Mouse (Mus musculus) c-Kit-negative CD71-positive TER-119-positive erythroid progenitor cells, embryonic 14.5 days (primary cell): Measurements from ENCODE around the gene Mdm2.

Source experiments
- DNase-seq: peaks from one replicate; pipeline ENCODE4 v3.0.0-alpha.2; 2013; ENCODE audit warnings: low read depth, low spot score

Gene Mdm2

DNA sequence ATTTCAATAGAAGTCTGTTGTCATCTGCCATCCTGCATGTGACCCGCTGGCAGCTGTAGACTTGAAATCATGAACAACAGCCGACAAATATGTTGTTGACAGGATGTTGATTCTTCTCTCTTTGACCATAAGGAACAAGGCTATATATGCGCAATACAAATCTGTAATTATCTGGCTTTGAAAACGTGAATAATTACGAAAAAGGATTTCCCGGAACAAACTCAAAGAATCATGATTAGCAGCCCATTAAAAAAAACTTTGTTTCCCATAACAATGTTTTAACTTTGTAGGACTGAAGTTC is 53.9 kb downstream of the Mdm2 start:
- no peak for DNase-seq

DNA sequence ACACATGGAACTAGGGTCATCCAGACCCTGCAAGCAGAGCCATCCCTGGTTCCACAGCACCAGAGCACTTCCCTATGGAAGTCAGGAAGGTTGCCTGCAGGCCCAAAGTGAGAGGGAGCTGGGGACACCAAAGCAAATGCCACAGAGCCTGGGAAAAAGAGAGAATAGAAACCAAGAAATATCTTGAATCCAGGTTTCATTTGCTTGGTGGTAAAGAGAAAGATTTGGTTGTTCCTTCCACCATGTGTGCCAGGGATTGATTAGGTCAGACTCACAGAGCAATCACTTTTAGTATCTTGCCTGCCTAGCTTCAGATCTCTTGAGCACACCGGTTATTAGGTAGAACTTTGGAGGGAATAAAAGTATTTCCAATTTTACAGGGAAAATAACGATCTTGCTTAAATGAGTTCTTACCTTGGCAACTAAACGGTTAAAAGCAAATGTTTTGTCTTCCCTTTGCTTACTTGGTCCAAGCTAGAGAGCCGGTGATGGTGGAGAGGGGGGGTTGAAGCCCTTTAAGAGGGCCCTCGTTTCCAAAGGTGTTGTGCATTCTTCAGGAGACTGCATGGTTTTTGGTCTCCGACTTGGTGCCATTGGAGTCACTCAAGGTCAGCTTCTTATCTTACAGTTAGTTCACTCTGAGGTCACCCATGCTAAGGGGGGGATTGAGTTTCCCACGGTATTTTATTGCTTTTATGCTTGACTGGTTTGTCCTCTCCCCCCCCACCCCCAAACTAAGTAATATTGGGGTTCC is 54.5 kb downstream of the Mdm2 start:
- DNase-seq = no peak

DNA sequence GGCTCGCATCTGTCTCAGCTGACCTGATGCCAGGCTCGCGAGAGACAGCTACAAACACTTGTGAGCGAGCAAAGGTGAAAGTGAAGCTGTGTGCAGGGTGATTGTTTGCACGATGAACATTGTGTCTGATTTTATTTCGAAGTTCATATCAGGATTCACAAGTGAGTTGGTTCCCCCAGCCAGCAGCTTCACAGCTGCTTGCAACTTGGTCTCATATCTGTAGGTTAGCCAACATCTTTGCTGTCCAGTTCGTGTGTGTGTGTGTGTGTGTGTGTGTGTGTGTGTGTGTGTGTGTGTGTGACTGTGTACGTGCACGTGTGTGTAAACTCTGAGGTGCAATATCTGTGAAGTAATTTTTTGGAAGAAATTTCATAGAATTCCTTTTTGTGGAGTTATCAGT is 55.1 kb downstream of the Mdm2 start:
- no peak for DNase-seq

DNA sequence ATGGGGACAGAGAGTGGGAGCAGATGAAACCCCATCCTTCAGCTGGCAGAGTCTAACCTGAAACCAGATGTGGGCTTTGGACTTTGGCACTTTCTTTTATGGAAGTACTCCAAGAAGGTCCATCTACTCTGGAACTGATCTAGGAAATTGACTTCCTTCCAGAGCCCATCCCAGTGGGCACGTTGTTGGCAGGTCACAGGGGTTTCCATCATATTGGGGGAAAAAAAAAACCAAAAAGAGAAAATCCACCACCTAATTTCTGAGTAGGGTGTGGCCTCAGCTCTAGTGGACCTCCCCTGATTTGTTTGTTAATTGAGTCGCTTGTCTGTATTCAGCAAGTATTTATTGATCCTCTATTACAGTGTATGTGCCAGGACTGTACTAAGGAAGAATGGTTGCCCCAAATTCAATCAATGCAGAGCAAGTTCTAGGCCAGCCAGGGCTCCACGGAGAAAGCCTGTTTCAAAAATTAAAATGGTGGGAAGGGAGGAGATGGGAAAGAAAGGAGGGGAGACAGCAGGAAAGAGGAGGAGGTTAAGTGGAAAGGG is 55.9 kb downstream of the Mdm2 start:
- no peak for DNase-seq

DNA sequence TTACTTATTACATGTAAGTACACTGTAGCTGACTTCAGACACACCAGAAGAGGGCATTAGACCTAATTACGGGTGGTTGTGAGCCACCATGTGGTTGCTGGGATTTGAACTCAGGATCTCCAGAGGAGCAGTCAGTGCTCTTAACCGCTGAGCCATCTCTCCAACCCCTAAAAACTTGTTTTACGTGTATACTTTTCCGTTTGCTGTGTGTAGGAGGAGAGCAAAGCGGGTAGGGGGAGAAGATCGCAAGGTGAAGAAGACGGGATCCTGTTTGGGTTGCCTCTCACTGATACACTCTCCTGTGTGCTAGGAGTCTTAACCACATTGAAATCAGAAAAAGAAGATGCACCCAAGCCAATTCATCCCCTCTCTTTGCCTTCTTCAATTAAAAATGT is 56.8 kb downstream of the Mdm2 start:
- no peak for DNase-seq

DNA sequence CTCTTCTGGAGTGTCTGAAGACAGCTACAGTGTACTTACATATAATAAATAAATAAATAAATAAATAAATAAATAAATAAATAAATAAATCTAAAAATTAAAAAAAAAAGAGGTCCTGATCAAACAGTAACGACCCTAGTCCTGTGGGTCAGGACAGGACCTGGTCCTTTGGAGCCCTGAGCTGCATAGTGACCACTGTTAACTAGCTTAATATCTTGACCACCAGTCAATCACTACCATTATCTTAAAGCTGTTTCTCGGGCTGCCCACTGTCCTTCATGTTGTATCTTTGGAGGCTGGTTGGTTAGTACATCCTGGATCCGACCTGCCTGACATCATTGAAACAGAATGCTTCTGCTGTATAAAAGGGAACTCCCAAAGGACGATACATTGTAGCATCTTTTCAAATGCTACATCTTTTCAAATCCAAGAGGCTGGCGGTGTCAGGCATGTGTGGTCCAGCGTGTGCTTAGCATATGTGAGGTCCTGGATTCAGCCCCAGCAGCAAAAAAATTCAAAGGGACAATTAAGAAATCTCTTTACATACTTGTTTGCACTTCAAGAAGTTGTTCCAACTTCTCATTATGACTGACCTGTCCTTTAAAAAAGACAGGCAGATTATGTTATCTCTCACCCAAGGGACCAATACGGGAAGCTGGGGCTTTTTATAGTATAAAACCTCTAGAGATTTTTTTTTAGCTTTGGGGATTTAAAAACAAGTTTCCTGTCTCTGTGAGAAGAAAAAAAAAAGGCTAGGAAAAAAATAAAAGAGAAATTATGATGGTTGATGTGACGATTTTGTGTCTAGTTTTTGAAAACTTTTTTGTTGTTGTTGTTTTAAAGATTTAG is 57.4 kb downstream of the Mdm2 start:
- no peak for DNase-seq

DNA sequence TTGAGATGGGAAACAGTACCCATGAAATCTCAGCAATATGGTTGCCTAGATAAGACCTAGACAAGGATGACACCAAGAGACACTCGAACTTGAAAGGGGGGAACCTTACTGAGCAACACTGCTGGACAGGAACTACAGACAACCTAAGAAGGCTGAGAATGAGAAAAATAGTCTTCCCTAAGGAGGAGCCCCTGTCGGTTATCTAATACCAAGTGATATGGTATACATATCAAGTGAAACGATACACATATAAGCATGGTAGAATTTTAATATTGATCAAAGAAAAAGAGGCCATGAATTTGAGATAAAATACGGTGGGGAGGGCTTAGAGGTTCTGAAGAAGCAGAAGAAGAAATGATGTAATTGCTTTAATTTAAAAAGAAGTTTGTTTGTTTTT is 58.2 kb downstream of the Mdm2 start:
- DNase-seq = no peak

DNA sequence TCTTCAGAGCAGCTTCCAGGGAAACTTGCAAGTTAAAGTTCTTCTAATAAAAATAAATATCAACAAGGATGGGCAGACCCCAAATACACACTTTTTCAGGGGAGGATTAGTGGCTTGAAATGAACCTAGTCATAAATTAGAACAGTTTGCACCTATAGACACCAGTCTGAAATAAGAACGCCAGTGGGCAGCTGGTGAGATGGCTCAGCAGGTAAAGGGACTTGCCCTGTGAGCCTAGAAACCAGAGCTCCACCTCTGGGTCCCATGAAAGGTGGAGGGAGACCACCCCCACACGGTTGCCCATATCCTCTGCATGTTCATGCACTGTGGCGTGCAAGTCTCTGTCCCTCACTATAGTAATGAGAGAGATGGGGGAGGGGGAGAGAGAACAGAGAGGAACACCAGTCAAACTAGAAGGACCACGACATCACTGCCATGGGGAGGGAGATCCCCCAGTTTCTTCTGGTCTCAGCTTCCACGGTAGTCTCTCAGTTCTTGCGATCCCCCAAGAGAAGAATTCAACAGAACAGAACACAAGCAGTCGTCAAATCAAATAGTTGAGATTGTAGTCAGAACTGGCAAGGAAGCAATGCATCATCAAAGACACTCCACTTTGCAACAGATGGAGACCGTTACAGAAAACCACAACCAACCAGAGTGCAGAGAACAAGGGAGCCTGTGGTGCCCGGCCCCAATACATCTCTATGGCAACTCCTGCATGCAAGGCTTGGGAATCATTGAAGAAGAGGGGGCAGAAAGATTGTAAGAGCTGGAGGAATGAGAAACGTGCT is 58.8 kb downstream of the Mdm2 start:
- DNase-seq = no peak

DNA sequence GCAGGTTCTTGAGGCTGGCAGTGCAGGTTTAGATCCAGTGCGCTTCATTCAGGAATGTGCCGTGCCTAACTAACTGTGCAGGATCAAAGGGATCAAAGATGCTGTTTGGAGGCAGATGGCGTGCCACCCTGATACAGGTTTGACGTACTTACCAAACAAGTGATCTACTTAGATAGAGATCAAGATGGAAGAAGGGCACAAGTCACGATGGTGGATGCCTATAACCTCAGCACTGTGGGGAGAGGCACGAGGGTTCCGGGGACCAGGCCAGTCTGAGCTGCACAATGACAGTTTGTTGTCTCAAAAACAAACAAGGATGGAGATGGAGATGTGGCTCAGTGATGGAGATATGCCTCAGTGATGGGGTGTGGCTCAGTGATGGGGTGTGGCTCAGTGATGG is 59.8 kb downstream of the Mdm2 start:
- no peak for DNase-seq

DNA sequence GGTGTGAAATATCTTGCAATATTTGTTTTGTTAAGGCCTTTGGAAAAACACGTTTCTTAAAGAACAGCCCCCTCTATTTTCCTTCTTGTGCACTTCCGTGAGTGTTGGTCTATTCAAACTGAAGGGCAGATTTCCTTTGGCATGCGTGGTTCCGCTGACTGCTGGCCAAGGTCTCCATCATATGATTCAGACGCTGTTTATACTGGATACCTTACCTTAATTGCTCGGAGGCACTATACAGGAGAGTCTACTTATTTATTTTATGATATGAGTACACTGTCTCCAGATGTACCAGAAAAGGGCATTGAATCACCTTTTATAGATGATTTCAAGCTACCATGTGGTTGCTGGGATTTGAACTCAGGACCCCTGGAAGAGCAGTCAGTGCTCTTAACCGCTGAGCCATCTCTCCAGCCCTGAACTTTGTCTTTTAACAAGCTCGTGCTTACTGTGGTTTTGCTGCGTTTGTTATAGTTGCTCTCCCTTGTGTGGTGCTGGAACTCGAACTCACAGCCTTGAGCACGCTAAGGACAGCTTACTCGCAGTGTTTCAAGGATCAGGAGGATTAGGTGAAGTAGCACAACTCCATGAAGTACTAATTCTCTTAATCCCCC is 60.4 kb downstream of the Mdm2 start:
- no peak for DNase-seq

DNA sequence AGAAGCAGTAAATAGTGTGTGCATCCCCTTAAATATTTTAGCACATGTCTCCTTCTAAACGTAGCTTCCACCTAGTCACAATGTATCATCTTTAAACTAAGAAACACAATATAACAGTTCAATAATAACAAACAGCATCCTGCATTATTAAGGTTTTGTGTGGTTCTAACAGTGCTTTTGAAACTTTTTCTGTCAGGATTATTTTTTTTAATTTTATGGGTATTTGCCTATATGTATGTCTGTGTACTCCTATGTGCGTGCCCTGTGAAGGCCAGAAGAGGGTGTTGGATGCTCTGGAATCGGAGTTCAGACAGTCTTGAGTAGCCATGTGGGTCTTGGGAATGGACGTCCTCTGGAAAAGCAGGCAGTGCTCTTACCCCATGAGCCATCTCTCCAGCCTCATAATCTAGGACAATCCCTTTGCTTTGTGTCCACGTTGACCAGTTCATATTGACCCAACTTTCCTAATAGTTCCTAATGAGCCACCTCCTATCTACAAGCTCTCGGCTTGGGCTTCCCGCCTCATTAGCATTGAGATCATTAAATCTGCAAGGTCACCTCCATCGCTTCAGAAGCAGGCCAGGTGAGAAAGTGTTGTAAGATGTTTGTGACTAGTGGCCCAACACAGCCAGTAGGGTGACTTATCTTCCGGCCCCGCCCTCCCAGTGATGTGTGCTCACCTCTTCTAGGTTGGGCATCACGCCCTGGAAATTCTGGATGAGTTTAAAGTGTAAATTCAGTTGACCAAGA is 61.1 kb downstream of the Mdm2 start:
- DNase-seq = no peak

DNA sequence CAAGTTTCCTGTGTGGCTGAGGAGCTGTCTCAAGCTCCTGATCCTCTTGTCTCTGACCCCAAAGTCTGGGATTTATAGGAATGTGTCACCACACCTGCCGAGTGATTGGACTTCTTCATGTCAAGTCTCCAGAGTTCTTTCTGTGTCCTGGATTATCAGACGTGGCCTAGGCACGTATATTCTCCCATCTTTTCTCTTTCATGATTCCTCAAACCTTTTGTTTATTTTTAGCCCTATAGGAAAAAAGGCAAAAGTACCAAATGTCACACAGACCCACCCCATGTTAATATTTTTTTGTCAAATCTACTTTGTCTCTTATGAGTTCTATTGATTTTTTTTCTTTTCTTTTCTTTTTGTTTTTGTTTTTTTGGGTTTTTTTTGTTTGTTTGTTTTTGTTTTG is 61.9 kb downstream of the Mdm2 start:
- DNase-seq = no peak

DNA sequence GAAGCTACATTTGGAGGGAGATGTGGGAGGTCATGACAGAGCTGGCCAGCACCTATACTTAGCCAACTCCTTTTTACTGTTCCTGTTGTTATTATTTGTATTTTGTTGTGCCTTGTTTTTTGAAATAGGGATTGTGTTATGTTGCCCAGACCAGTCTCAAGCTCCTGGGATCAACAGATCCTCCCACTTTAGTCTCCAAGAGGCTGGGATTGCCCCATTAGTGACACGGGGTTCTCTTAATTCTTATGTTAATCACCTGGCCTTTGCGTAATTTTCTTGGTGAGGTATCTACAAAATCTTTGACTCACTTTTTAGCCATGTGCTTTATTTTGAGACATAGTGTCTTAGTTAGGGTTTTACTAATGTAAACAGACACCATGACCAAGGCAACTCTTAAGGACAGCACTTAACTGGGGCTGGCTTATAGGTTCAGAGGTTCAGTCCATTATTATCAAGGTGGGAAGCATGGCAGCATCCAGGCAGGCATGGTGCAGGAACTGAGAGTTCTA is 62.5 kb downstream of the Mdm2 start:
- DNase-seq = no peak

DNA sequence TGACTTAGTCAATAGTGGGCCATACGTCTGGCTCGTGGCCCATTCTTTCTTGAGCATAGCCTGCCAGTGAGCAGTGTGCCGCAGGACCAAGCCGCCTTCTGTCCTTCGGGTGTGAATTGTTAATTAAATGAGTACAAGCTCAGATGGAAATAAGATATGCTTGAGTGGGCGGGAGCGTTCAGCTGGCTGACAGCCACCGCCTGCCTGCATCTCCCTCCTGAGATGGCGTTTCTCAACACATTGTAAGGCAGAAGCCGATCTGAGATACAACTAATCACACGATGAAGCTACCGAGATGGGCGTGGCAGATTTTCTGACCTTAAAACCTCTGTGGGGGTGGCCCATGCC is 63.4 kb downstream of the Mdm2 start:
- no peak for DNase-seq

DNA sequence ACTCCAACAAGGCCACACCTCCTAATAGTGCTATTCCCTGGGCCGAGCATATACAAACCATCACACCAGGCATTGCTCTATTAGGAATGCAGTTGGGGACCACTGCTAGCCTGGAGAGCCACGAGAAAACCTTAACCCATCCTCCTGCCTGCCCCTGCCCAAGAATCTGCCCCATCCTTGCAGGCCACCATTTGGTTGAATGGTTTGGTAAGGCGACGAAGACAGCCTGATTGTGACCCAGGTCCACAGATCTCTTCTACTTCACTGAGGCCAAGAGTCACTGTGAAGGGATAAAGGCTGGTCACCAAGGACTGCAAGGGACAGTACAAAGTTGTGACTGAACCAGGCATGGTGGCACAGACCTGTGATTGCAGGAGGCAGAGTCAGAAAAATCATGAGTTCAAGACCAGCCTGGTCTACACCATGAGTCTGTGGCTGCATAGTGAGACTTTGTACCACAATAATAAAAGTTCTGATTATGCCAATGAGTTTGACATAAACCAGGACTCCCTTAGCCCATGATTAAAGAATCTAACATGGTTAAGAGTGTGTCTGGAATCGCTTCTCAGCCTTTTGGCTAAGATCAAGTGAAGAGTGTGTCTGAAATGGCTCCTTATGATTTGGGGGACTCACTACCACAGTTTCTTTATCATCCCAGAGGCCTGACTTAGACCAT is 63.9 kb downstream of the Mdm2 start:
- no peak for DNase-seq

DNA sequence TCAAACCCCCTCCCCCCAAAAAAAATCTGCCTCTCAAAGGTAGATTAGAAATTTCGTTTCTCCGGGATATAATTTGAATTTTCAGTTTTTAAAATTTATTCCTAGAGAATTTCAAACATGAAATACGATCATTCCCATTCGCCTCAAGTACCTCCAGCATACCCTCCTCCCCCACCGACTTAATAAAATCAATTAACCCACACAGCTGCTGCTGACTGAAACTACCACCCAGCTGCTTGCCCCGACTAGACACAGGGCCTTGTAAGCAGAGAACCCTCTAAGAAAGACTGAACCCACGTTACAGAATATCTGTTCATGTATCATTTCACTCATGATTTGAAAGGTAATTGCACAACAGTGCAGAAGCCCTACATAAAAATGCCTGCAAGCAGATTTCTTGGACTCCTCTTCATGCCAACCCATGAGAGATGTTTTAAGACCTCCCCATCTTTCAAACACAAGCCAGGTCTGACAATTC is 65.0 kb downstream of the Mdm2 start:
- no peak for DNase-seq

DNA sequence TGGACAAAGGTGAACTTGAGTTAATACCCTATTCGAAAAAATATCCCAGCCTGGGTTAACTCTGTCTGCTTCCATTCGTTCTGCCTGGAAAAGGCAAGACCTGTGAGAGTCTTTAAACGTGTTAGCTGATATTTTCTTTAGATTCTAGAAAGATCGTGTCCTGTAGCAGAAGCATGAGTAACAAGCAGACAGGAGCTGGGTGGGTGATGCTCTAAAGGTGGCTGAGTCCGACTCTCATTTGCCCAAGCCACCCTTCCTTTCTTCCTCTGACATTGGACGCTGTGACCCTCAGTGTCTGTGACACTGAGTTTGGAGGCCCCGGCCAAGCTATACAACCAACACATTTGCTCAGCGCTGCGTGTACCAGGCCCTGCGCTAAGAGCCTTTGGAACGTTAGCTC is 65.7 kb downstream of the Mdm2 start:
- no peak for DNase-seq

DNA sequence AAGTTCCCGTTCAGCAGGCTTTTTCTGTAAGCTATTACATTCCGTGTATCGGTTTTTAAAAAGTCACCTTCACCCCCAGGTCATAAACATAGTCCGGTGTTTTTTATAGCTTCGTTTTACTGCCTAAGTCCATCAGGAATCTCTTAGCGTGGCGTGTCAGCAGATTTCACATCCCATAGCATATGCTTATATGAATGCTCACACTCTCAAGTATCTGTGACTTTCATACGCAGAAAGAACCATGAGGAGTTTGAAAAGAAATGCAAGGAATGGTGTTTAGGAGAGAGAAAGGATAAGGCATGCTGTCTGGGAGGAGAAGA is 66.2 kb downstream of the Mdm2 start:
- DNase-seq = no peak

DNA sequence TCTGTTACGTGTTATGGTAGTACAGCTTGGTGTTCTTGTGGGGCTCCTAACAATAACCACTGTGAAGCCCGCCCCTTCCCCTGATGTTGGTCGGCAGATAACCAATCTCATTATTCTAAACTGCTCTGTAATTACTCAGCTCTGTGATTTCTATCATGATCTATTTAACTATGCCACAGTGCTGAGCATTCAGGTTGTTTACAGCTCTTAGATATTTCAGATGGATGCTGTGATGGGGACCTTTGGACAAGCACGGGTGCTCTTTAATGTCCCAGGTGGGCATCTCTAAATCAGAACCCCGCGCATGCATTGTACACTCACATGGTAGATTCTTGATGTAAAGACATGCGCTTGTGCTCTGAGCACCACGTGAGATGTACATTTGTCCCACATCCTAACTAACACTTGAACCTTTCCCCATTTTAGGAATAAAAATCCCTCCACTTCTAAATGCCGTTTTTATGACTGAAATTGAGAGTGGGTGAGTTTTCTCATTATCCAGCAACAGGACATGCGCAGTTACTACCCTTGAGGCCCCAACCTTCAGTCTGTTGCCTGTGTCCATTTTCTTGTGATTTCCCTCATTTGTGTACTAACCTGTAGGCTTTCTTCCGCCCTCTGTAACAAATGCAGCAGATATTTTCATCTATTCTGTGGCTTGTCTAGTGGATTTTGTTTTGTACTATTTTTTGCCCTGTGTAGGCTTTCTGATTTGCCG is 66.7 kb downstream of the Mdm2 start:
- DNase-seq = no peak

DNA sequence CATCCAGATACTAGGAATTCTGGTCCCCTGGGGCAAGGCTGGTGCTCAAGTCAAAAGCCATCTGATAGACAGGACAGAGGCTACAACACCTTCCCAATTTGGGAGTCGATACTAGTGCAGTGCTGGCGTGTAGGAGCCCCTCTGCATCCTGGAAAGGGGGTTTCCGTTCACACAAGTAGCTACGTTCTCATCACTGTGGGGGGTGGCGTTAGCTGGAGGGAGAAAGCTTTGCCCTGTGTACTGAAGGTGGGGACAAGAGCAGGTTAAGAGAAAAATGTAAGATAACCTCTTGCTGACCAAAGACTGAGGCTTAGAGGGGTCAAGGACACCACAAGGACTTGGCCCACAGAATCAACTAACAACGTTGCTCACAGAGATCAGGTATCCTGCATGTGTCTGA is 67.3 kb downstream of the Mdm2 start:
- DNase-seq = no peak
